Mouse (Mus musculus) thymus, adult 2 months (tissue): ENCODE results near the gene Gipc2.

Experiments used
- CTCF ChIP-seq: fragments of 200-500 bp; IDR thresholded peaks from 2 replicates; pipeline ENCODE4 v1.5.1; 2012; ENCODE audit warnings: mild to moderate bottlenecking, control low read depth, low read length, moderate library complexity, borderline replicate concordance; ENCODE audit not compliant: control insufficient read depth, poor library complexity, insufficient read depth; ENCODE audit errors: extremely low read depth
- POLR2A ChIP-seq: fragments of 200-500 bp; IDR thresholded peaks from 2 replicates; pipeline ENCODE4 v1.6.1; 2012; ENCODE audit warnings: mild to moderate bottlenecking, low read length, control low read depth, moderate library complexity; ENCODE audit not compliant: control insufficient read depth, poor library complexity, insufficient read depth; ENCODE audit errors: extremely low read depth

DNA sequence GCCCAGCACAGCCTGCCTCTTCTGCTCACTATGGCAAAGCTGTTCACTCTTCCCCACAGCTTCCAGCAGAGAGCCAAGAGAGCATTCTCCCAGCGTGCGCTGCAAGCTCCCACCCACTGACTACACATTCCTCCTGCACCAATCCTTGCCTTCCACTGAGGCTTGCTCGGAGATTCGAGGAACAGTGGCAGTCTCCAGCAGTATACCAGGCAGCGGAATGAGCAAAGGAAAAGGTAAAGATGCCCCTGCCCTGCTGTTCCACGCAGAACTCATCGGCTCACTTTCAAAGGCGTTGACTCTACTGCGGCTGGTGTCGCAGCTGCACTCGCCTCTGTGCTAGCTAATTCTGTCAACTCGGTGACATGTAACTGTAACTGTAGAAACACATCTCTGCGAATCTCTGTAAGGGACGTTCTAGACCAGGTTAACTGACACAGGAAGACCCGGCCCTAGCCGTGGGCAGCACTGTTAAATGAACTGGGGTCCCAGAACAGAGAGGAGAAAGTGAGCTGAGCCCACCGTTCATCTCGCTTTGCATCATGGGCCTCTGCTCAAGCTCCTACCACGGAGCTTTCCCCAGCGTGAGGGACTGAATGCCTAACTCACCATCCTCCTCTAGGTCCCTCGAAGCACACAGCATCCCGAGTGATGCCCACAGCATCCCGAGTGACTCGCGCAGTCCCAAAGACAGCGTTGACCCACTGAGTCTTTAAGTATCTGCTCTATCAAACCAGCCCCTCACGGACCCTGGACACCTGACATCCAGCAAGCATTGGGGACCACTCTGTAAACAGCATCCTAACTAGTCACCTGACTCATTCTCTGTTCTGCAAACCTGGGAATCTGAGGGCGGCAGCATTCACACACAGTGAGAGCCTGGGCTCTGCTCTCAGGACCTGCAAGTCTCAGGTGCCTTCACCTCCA, 59.5 kb downstream of the Gipc2 start:
- TF ChIP-seq CTCF: no peak
- no peak for TF ChIP-seq POLR2A
